Mouse (Mus musculus): ENCODE measurements around the gene Card6.

GRCm38 (mm10) chr15:5090131-5090530, 18.2 kb downstream of the Card6 start:
- no peak for TF ChIP-seq ZC3H11A (IDR thresholded peaks at IDR 0.05; ENCODE audit: borderline replicate concordance, low read depth, low read length)
- TF ChIP-seq MAFK (IDR thresholded peaks at IDR 0.05; ENCODE audit: insufficient read depth, low read depth, low read length): no peak
